Mouse (Mus musculus): ENCODE measurements at regions not wholly inside any gene's neighbourhood (a gene's known extent, or its start where the extent isn't known, plus 50 kb on each side); places are given as distances from the start of the nearest gene placed in this dataset.

GRCm38 (mm10) chr14:45714311-45714710 is 56.4 kb upstream of the Ddhd1 start:
- no peak for DNase-seq

- DNase-seq: no peak
These were observed 56.8 kb upstream of the Ddhd1 start for GRCm38 (mm10) chr14:45714786-45715185.

GRCm38 (mm10) chr14:45716100-45716499 is 58.2 kb upstream of the Ddhd1 start:
- no peak for DNase-seq

- no peak for DNase-seq
These were observed 64.9 kb upstream of the Ddhd1 start for GRCm38 (mm10) chr14:45722887-45723286.

- DNase-seq: no peak
These were observed 66.4 kb upstream of the Ddhd1 start for GRCm38 (mm10) chr14:45724341-45724740.

GRCm38 (mm10) chr14:45734530-45735410 is 76.8 kb upstream of the Ddhd1 start:
- no peak for DNase-seq

- no peak for DNase-seq
These were observed 80.0 kb upstream of the Ddhd1 start for GRCm38 (mm10) chr14:45737966-45738365.

GRCm38 (mm10) chr14:45739638-45740037 is 81.7 kb upstream of the Ddhd1 start:
- DNase-seq: no peak

- no peak for DNase-seq
These were observed 82.7 kb upstream of the Ddhd1 start for GRCm38 (mm10) chr14:45740662-45741061.

GRCm38 (mm10) chr14:45746176-45746575 is 88.2 kb upstream of the Ddhd1 start:
- DNase-seq: no peak

GRCm38 (mm10) chr14:45757376-45757775 is 99.4 kb upstream of the Ddhd1 start:
- DNase-seq: no peak

- DNase-seq: no peak
These were observed 103.1 kb upstream of the Ddhd1 start for GRCm38 (mm10) chr14:45760890-45761680.

- no peak for DNase-seq
These were observed 106.3 kb upstream of the Ddhd1 start for GRCm38 (mm10) chr14:45764231-45764630.

- DNase-seq: no peak
These were observed 108.6 kb upstream of the Ddhd1 start for GRCm38 (mm10) chr14:45766582-45766981.

- DNase-seq: peak; percentile 16
These were observed 114.8 kb upstream of the Ddhd1 start for GRCm38 (mm10) chr14:45772665-45773277.

- peak; percentile 3 for DNase-seq
These were observed 115.4 kb upstream of the Ddhd1 start for GRCm38 (mm10) chr14:45773326-45773725.

- DNase-seq: no peak
These were observed 123.9 kb upstream of the Ddhd1 start for GRCm38 (mm10) chr14:45781850-45782249.

- DNase-seq: no peak
These were observed 137.0 kb upstream of the Ddhd1 start for GRCm38 (mm10) chr14:45794980-45795379.

GRCm38 (mm10) chr14:45796665-45797319 is 138.8 kb upstream of the Ddhd1 start:
- DNase-seq: no peak

- no peak for DNase-seq
These were observed 139.4 kb upstream of the Ddhd1 start for GRCm38 (mm10) chr14:45797320-45797696.

- DNase-seq: no peak
These were observed 141.3 kb upstream of the Ddhd1 start for GRCm38 (mm10) chr14:45799286-45799685.

GRCm38 (mm10) chr14:45805950-45806349 is 148.0 kb upstream of the Ddhd1 start:
- DNase-seq: no peak

- DNase-seq: no peak
These were observed 148.9 kb upstream of the Ddhd1 start for GRCm38 (mm10) chr14:45806726-45807280.
